Mouse (Mus musculus) liver, postnatal 0 days (tissue): ENCODE results near the gene Nav2.

Experiments used
- CTCF ChIP-seq: sonication (generic); IDR thresholded peaks from 2 replicates; pipeline ENCODE4 v1.5.1; 2016; ENCODE audit warnings: antibody characterized with exemption, low read depth
- EP300 ChIP-seq: IDR thresholded peaks from 2 replicates; pipeline ENCODE4 v1.6.1; 2016; ENCODE audit warnings: antibody characterized with exemption, low read depth, mild to moderate bottlenecking

GRCm38 (mm10) chr7:49102223-49102622, 193.7 kb downstream of the Nav2 start:
- TF ChIP-seq CTCF (no peak), EP300 (no peak)
